Mouse (Mus musculus) CD4-positive, CD25-positive, alpha-beta regulatory T cell, adult 2 months (primary cell): Measurements from ENCODE around the gene Gria4.
"Not testable (repeated sequence)": the region's sequence is repeated elsewhere in the genome, so short reads cannot be mapped to it uniquely, and the experiment has no call there.

Experiments used
- DNase-seq: peaks from one replicate; pipeline ENCODE4 v3.0.0-alpha.2; 2012; ENCODE audit warnings: low read depth, low spot score

Gria4 gene

DNA sequence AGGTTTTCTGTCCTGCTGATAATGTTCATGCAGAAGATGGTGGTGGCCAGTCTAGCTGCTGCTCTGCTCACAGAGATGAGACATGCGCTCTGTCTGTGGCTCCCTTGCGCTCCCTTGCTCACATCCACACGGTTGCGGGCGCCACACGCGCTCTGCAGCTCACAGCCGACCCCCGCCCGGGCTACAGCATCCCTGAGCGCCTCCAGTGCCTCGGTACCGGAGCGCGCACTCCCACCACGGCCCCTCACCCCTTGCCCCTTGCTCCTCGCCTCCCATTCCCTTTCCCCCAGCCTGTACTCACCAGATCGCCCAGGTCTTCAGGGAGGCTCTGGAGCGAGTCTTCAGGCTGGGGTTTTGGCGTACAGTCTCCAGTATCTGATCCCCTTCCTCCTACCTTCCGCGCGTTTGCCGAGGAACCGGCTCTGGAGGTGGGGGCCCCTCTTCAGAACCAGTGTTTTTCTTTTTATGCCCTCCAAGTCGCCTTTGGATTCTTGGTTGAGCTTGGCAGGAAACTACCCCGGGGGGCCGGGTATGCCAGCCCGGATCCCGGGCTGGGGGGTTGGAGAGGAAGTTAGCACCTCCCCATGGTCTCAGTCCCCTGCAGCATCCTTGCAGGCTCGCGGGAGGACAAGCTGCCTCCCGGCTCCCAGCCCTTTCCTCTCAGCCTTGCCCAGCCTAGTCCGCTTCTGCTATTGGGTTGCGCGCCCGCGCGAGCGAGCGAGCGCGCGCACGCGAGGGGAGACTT, at the start of gene Gria4:
Gria4 (minus strand) TSS at position 691 of the 745 bp plus-strand sequence.
- no peak for DNase-seq

DNA sequence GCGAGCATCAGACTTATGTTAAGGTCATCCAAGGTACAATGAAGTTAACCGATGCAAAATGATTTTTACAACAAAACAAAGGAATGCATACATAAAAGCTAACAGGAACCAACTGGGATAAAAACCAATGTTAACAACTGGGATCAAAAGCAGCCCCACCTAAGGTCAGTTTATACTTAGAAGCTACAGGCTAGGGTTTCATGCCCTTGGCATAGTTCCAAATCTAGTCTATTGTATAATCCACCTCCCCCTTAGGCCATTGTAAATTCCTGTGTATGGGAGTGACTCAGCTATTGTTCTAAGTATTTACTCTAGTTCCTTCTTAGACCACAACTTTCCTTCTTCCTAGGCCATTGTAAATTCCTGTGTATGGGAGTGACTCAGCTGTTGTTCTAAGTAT, 14.9 kb upstream of the Gria4 start:
- not testable (repeated sequence) for DNase-seq

DNA sequence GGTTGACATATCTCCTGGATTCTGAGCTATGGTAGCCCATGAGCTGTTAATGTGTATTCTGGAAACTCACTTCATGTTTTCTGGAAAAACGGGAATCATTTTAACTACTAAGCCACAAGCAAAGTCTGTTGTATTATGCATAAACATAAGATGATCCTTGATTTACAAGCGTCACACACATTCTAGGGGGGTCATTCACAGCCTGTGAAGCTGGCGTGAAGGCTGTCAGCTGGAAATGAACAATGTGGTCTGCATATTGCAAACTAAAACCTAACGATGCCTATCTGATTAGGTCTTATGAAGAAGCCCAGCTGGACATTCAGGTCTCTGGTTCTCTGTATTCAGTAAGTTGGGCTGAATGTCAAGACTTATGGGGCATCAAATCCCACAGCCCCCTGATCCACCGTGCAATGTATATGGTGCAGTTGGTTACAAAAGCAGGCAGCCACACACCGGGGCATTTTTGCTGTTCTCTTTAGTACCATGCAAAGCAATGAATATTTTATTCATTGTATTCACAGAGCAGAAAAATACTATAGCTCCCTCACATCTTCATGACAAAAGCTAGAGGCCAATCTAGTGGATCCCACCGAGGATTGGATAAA, 7.2 kb upstream of the Gria4 start:
- no peak for DNase-seq

DNA sequence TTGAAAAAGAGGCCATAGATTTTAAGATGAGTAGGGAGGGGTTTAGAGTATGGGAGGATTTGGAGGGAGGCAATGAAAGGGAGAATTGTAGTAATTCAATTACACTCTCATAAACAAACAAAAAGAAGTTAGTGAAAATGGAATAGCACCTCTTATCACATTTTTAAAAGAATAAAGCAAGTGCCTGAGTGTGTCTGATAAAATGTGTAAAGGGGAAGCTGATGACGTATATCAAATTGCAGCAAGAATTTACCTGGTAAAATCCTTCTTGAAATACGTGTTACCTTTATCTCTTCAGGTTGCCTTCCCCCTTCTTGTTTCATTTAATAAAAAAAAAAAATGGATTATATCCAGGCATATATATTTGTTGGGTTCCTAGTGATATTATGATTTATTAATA, 1.4 kb upstream of the Gria4 start:
- DNase-seq, result no peak

DNA sequence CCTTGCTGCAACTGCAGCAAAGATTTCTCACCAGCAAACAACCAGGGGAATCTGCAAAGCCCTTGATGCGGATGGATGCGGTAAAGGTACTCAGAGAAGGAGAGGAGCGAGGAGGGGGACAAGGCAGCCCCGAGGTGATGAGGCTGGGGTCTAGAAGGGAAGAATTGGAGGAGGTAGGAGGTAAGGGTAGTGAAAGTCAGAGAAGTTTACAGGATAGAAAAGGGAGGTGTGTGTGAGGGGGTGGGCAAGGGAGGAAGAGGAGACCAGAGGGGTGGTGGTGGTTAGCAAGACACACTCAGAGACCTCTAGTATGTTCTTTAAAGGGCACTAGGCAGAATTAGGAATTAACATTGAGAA, 233 bp upstream of the Gria4 start:
- DNase-seq, result no peak

DNA sequence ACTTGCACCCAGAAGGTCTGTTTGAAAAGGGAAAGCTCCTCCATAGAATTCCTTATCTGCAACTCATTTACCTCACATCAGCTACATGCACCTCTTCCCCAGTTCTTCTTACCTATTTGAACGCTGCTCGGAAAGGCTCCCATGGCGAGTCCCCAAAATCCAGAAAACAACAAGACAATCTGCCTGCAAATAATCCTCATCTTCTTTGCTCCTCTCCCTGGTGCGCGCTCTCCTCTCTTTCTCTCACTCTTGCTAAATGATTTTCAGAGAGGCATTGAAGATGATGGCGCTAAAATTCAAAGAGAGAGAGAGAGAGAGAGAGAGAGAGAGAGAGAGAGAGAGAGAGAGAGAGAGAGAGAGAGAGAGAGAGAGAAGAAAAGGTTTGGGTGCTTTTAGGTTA, 959 bp downstream of the Gria4 start:
- DNase-seq, result no peak

DNA sequence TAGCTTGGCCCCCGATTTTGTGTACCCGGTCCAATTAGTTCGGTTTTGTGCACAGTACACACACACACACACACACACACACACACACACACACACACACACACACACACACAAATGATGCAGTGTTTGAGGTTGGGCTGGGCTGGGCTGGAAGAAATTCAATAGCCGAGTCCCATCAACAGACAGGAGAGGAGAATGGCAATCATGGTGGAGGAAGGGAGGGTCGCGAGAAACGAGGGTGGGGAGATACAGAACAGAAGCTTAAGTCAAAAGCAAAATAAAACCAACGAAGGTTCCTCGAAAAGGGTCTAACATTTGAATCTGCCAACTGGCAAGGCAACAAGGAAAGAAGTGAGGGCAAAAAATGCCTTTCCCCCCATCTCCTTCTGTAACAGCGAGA, 1.6 kb downstream of the Gria4 start:
- no peak for DNase-seq

DNA sequence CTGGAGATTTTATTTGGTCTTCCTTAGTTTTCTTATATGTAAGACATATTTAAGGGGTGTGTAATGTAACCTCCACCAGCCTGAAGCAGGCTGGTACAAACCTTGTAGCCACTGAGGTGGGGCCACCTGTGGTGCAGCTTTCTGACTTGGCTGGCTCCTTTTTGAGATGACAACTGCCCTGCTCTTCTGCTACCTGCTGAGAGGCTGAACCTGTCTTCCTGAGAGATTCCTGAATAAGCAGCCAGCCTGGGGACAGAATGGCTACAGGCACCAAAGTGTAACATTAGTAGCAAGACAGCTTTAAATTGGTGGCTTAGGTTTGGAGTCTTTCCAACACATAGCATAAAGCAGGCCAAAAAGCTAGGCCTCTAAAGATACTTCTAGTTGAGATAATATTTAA, 46.6 kb downstream of the Gria4 start:
- DNase-seq, result not testable (repeated sequence)

DNA sequence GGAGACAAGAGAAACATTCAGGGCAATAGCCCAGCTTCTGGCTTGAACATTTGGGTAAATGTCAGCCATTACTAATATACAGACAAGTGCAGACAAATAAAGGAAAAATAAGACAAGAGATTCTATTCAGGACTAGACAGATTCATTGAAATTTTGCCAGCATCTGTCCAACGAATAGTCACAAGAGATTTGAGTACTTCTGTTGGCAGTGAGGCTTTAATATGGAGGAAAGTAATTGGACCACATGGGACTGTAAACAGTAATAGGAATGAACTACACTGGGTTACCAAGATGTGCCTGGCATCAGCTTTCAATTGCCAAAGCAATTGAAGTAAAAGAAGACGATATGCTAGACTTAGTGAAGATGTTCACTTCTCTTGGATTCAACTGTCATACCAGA, 81.9 kb downstream of the Gria4 start:
- no peak for DNase-seq

DNA sequence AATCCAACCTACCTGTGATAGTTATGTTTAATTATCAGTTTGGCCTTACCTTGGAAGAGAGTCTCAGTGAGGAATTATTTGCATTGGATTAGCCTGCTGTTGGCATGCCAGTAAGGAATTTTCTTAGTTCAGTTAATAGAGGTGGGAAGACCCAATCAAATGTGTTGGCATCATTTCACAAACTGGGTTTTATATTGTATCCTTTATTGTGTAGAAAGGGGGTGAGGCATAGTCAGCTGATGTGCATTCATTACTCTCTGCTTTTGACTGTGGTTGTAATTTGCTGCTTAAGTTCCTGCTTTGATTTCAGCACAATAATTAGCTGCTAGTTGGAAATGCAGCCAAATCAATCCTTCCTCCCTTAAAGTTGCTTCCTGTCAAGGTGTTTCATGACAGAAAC, 83.7 kb downstream of the Gria4 start:
- no peak for DNase-seq

DNA sequence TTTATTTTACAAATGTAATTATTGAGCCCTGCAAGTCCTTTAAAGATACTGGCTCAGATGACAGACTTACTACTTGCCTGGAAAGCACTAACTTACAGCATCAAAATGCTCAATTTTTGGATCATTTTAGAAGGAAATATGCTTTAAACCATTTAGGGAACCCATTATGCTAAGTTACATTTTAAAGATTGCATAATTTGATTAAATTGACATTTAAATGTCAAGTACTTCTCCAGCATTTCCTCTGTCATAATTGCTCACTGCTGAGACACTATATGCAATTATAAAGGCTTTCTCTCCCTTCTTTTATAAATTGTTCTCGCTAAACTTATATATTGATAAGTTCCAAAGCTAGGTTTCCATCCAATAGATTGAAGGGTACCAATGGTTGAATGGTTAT, 108.9 kb downstream of the Gria4 start:
- DNase-seq, result no peak

DNA sequence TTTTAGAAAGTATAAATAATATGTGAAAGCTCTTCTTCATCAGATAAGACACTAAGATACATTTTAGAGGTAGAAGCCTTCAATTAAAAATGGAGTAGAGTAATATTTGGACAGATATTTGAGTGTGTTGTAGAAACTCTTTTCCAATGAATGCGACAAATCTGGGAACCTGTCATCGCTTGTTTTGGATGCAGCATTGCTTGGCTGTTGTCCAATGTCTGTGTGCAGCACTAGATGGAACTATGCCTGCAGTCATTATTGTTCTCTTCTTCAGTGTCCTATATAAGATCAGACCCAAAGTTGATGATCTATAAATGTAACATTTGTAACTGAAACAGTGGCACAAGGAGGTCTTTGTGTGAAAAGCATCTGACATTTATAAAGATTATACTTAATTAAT, 115.8 kb downstream of the Gria4 start:
- DNase-seq, result no peak

DNA sequence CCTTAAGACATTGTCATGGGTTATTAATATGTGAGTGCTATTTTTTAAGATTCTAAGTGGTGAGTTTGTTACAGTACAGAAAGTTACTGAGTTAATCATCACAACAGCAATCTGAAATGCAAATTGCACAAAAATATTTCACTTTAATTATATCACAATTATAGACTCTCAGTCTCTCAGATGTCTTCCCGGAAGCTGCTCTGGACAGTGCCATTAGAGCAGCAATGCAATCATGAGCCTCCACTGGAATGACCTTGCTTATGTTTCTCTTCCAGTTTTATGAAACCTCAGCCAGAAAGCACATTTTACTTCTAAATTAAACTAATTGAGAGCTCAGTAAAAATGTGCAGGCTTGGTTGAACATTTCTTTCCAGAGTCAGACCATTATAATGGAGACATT, 116.9 kb downstream of the Gria4 start:
- DNase-seq, result no peak

DNA sequence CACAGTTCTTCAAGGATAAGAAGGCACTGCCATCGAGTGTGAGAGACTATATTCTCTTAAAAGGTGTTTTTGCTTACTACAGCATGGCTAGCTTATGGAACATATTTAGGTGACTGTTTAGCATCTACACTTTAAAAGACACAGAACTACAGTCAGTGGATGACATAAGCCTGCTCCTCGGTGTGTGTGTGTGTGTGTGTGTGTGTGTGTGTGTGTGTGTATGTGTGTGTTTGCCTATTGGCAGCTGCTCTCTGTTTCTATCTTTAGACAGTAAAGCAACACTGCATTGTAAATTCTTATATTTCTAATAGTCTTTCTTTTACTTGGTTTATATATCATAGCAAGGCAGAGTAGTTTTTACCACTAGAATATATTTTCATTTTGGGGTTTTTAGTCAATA, 130.3 kb downstream of the Gria4 start:
- DNase-seq, result no peak

DNA sequence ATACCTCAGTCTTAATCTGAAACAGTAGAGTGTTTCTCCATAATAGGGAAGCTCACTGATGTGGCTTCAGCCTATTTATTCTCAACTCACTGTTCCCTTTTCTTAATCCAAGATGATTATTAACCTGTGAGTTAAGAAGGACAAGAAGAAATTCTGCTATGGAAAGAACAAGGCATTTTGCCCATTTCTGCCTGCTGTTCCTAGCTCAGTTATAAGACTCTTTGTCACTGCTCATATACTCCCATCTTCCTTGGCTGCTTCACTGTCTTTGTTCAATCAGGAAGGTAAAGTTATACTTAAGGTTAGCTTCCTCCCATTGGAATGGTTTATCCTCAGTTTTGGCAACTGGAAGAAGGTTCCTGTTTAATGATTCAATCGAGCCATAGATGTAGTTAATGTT, 133.6 kb downstream of the Gria4 start:
- DNase-seq, result no peak

DNA sequence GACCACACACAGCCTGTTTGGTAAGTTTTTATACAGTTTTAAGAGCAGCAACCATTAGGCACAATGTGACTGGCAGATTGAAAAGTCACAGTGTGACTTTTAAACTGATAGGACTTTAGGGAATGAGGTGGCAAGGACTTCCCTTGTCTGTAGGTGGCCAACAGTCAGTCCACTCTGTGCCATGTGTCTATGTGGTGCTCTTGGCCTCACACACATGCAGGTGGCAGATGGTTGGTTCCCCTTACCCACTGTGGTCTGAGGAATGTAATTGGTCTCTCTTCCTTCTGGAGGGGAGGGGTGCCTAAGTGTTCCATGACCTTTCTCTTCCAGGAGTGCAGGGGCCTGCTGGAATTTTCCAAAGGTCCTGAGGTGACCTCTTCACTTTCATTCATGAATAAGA, 137.1 kb downstream of the Gria4 start:
- no peak for DNase-seq

DNA sequence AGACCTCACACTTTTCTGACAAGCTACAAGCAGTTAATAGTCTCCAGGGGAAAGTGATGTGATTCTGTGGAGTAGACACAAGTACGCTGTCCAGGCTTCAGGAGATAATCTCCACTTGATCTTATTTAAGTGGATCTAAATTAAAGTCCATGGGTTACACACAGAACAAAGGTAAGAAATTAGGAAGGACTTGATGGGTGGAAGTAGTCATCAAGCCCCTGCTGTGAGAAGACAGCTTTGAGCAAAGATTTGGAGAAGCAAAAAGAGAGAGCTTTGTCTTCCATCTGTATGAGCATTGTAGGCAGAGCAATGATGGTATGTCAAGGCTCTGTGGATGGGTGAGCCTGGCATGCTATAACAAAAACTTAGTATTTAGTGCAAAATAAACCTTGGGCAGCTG, 141.7 kb downstream of the Gria4 start:
- DNase-seq, result no peak

DNA sequence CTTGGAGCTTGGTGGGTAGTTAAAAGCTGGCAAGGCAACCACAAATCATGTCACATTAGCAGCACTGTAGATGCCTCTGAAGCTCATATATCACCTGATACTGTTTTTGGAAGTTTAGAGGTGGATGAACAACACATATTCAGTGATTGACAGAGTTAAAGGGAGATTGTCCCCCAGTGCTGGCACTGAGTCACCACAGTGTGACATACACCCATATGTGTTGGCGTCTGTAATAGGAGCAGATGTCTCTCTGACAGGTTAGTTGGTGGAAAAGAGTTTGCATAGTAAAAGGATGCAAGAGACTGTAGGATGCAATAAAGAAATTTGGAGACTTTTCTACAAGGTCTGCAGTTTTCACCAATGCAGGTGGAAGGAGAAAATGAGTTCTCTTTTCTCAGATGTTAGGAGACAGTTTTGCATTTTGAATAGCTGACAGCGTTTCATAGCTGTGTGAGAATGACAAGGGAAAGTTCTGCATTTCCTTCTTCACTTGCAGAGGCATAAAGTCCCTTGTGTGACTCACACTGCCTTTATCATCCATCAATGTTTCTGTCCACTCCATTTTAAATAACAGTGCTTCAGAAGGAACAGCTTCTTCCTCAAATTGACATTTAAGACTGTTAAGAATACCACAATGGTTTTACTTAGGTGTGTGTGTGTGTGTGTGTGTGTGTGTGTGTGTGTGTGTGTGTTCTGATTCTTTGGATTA, 156.7 kb downstream of the Gria4 start:
- DNase-seq, result no peak

DNA sequence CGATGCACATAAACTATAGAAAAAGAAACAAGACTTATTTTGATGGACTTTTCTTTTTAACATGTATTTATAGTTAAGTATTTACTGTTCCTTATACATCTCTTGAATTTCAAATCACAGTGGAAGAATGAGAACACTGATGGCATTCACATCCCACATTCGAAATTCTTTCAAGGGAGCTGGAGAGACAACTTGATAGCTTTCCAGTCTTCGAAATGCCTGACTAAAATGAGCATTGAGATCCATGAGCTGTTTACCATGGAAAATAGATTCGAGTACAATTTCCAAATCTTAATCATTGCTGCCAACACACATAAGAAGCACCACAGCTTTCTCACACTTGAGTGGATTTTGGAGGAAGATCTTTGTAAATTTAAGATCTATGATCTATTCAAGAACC, 164.1 kb downstream of the Gria4 start:
- no peak for DNase-seq

DNA sequence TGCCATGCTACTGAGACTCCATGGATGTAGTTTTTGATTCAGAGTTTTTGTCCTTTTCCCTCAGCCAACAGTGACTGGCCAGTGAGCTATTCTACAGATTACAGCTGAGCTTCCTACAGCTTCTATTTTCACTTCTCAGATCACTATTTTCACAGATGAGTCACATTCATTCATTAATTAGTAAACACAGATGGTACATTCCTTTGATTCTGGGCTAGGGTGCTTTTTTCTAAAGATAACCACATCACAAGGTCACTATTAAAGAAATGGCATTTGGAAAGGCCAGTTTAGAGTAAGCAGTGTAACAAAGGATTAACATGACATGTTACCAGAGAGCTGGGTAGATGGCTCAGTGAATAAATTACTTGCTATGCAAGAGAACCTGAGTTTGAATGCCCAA, 180.7 kb downstream of the Gria4 start:
- DNase-seq, result no peak

DNA sequence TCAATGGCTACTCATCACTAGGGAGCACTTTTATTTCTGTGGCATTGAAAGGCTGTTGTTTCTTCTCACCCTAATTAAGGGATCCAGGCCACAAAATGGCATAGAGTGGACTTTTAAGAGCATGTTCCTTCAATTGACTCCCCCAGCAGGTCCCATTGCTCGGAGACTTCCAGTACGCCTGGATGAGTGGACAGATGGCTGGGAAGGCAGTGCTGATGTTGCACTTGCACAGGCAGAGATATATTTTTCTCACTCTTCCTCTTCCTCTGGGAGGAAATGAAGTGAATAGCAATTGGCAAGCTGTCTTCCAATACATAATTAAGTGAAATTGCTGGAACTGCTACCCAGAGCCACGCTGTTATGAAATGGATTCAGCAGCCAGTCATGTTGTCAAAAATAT, 190.7 kb downstream of the Gria4 start:
- no peak for DNase-seq

DNA sequence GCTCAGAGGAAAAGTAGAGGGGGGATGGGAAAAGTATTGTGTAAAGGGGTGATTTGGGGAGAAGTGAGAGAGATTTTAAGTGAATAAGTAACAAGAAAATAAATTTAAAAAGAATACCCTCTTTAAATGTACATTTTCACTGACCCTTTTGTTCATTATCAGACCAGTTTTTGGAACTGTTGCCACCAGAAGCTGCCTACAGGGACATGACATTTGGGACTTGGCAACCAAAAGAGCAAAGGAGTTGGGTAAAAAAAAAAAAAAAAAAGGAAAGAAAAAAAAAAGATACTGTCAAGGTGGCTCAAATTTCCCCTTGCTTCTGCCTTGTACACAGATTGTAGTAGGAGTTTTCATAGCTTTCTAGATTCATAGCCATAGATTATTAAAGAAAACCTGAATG, 191.8 kb downstream of the Gria4 start:
- no peak for DNase-seq

DNA sequence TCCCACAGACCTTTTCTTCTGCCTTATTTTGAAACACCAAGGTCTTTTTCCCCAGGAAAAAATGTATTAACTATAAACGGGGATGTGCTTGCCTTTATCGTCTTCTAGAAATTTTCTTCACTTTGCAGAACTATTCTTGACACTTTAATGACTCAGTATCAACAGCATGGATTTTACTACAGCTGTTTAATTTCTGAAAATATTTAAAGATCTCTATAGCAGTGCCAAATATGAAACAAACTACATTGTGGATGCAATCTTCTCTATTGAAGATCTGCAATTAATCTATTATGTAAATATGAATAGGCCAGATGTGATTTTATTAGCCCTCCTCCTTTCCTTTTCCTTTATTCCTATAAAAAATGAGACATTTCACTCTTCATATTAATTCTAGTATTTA, 194.2 kb downstream of the Gria4 start:
- no peak for DNase-seq
